In the genomic region with DNA sequence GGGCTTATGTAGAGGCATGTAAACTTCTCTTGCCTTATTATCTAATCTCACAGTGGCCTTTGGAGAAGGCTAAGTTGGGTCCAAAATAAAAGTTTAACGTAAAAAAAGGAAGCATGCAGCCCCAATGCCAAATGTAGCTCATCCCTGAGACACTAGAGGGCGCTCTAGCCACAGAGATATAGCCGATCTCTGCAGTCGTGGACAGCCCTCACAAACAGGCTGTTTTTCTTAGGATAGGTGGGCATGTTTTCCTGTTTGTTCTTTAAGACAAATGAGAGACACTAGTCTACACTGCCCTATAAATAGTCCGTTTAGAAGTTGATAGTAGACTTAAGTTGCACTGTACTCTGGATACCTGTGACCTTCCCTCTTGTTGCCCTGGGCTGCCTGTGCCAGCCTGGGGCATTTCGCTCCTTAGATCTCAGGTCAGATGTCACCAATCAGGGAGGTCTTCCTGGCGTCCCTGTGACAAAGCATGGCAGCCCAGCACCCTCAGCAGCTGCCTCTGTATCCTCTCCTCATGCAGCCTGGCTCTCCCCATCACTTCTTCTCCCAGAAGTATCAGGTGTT, we compare ENCODE assay signal across 9 mouse cellular contexts. TPM values are rescaled to one million over a fixed set of nuclear protein-coding genes. Genes with fewer than 3 reads are reported as not detected.
DNase-seq lines count a peak whose midpoint lies in the region; ATAC-seq and TF ChIP-seq lines count a peak whose summit lies in the region.
"Had no signal": no experiment of that assay in that cellular context is flagged by ENCODE, and none has a peak within 500 bp of the region (broad histone marks: within the 10 kb centered on the region; RNA-seq: fewer than 3 reads in every experiment).

No protein-coding gene starts in this region.

- no peaks in the 10 kb centered on the region for H3K4me1 ChIP-seq in limb, embryonic 14.5 days (ENCODE audit: control insufficient read depth, insufficient read depth, low read length)
- H3K4me1 ChIP-seq in midbrain, postnatal 0 days (ENCODE audit: insufficient read depth, low read length): no peaks in the 10 kb centered on the region
- H3K4me1 ChIP-seq: embryonic facial prominence, embryonic 15.5 days had no signal

- DNase-seq in urinary bladder, postnatal 25 days (ENCODE audit: low spot score): peak; percentile 55
- no peak for DNase-seq in urinary bladder, postnatal 10 days (ENCODE audit: low spot score)
- peak; percentile 66 for DNase-seq in cerebellum, adult 9-11 months
- peak; percentile 27 for DNase-seq in kidney, adult 11 months
- peak; percentile 63 for DNase-seq in limb, embryonic 14.5 days (ENCODE audit: low spot score)
- DNase-seq in midbrain, postnatal 0 days (ENCODE audit: low spot score): peak; percentile 86
- DNase-seq in spleen, postnatal 4 days (ENCODE audit: low spot score in 2 of 2): peak; percentile 59 to 84

- no peak overlapping the region for H3K27ac ChIP-seq in limb, embryonic 14.5 days (replicated peaks; ENCODE audit: low read depth, low read length)
- H3K27ac ChIP-seq in midbrain, postnatal 0 days (ENCODE audit: low read depth, low read length): no peak overlapping the region
- H3K27ac ChIP-seq: embryonic facial prominence, embryonic 15.5 days had no signal

- no peak overlapping the region for H3K4me3 ChIP-seq in limb, embryonic 14.5 days (replicated peaks; ENCODE audit: low read length)
- no peak overlapping the region for H3K4me3 ChIP-seq in midbrain, postnatal 0 days (ENCODE audit: low read depth, low read length)
- H3K4me3 ChIP-seq: embryonic facial prominence, embryonic 15.5 days had no signal

- no peaks in the 10 kb centered on the region for H3K36me3 ChIP-seq in limb, embryonic 14.5 days (ENCODE audit: control insufficient read depth, insufficient read depth, low read length)
- H3K36me3 ChIP-seq in midbrain, postnatal 0 days (ENCODE audit: insufficient read depth, low read length): no peaks in the 10 kb centered on the region
- H3K36me3 ChIP-seq: embryonic facial prominence, embryonic 15.5 days had no signal

- no peaks in the 10 kb centered on the region for H3K9me3 ChIP-seq in limb, embryonic 14.5 days (ENCODE audit: control insufficient read depth, low read length)
- no peaks in the 10 kb centered on the region for H3K9me3 ChIP-seq in midbrain, postnatal 0 days (ENCODE audit: low read length)
- H3K9me3 ChIP-seq: embryonic facial prominence, embryonic 15.5 days had no signal

- TF ChIP-seq CTCF in midbrain, postnatal 0 days (IDR thresholded peaks at IDR 0.05): peak; percentile 94

- WGBS in limb, embryonic 14.5 days: 18% methylated on average over 7 of the region's 7 CpGs
- WGBS in midbrain, postnatal 0 days: 15% methylated on average over 7 of the region's 7 CpGs

- H3K9ac ChIP-seq in limb, embryonic 14.5 days (ENCODE audit: low read depth, low read length, severe bottlenecking): no peak overlapping the region
- H3K9ac ChIP-seq in midbrain, postnatal 0 days (replicated peaks; ENCODE audit: low read length, poor library complexity, severe bottlenecking): no peak overlapping the region
- H3K9ac ChIP-seq: embryonic facial prominence, embryonic 15.5 days had no signal

- 0 out of 2 replicates have a peak, but pooled peaks cover 4% of the 10 kb centered on the region for H3K27me3 ChIP-seq in limb, embryonic 14.5 days (ENCODE audit: control insufficient read depth, insufficient read depth, low read length)
- no peaks in the 10 kb centered on the region for H3K27me3 ChIP-seq in midbrain, postnatal 0 days (ENCODE audit: insufficient read depth, low read length)
- H3K27me3 ChIP-seq: embryonic facial prominence, embryonic 15.5 days had no signal

- TF ChIP-seq POLR2A in limb, embryonic 14.5 days (IDR thresholded peaks at IDR 0.05; ENCODE audit: borderline replicate concordance, extremely low read depth, insufficient read depth, insufficient read length): no peak

- no peak overlapping the region for H3K4me2 ChIP-seq in limb, embryonic 14.5 days (replicated peaks; ENCODE audit: low read depth, low read length, severe bottlenecking)
- no peak overlapping the region for H3K4me2 ChIP-seq in midbrain, postnatal 0 days (ENCODE audit: low read depth, low read length, poor library complexity, severe bottlenecking)
- H3K4me2 ChIP-seq: embryonic facial prominence, embryonic 15.5 days had no signal

- ATAC-seq in frontal cortex, adult (ENCODE audit: low TSS enrichment): peak; percentile 80
- peak; percentile 6; the same call in 1 of the 2 replicates for ATAC-seq in limb, embryonic 14.5 days (ENCODE audit: low FRiP score, low read depth)
- peak; percentile 66 for ATAC-seq in midbrain, postnatal 0 days (ENCODE audit: low FRiP score)

RNA-seq across cellular contexts. Expression of gene Clybl, which starts 9.5 kb away (rescaled TPM):
- polyA plus RNA-seq in limb, embryonic 14.5 days (2012; rRNA removed): 9.1 and 13.3 TPM in 2 replicates
- 16.8 and 20.4 TPM in 2 replicates for polyA plus RNA-seq in limb, embryonic 14.5 days (2014; fragmentation: Nextera tagmentation; extraction: Ambion mirVana)
- total RNA-seq in midbrain, postnatal 0 days (2014; rRNA removed): 8.7 and 13.3 TPM in 2 replicates
- 21.1 and 21.6 TPM in 2 replicates for polyA plus RNA-seq in midbrain, postnatal 0 days (2015; fragmentation: Nextera tagmentation; extraction: Ambion mirVana)

Comparison
In these comparisons a context has a peak if more than half of its experiments do, and no peak if none do; other contexts are left out.
1. ATAC-seq: peak in every context shown above with its lines; median percentile 80 in frontal cortex, adult; 66 in midbrain, postnatal 0 days; 6 in limb, embryonic 14.5 days.